Mouse (Mus musculus) small intestine, adult 2 months (tissue): Measurements from ENCODE around the gene Cxcr4.

Experiments used
- CTCF ChIP-seq: fragments of 200-500 bp; IDR thresholded peaks from 2 replicates; pipeline ENCODE4 v1.5.1; 2012; ENCODE audit warnings: low read depth, mild to moderate bottlenecking, control low read depth, inconsistent platforms, low read length, moderate library complexity, mixed read lengths; ENCODE audit not compliant: insufficient replicate concordance, insufficient read length; ENCODE audit errors: extremely low read depth
- POLR2A ChIP-seq: fragments of 200-500 bp; IDR thresholded peaks from 2 replicates; pipeline ENCODE4 v1.6.1; 2012; ENCODE audit warnings: low read depth, mild to moderate bottlenecking, control low read depth, inconsistent platforms, low read length, moderate library complexity

DNA sequence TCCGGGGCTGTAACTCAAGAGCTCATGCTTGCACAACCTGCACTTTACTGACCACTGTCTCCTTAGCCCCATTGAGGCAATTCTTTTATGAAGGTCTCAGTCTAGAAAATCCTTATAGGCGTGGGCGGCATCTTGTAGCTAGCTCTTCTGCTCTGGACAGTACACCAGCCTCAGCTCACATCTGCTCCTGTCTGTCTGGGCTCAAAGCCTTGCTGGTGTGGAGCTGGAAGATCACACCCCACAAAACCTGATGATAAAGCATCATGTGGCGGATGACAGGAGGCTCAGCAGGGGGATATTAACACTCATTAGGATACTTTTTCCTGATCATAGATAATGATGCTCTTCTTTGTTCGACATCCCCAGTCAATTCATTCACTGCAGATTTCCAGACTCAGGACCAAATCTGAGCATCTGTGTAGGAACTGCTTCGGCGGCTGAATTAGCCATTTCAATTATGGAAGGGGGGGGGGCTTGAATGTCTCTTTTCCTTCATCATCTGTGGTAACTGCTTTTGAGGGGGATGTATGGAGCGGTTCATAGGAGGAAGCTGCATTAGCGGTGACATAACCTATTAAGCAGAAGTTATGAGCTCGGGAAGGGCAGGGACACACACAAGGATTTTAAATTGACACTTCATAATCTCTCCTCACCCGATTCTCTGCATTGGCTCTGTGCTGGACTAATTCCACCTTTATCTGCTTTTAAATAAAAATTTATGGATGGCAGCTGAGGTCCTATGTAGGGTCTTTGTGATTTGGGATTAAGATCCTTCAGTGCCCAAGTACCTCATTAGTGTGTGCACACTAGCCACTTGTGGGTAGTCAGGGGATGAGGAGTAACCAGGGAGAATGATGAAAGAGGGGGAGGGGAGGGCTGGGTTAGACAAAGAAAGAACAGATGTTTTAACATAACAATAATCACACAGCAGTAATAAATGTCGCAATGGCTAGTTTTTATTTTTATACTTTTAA is 24.6 kb downstream of the Cxcr4 start:
- TF ChIP-seq CTCF (no peak), POLR2A (no peak)
